Mouse (Mus musculus) C2C12 (cell line): ENCODE data around the gene Naa50. TPM values are rescaled to one million over a fixed set of nuclear protein-coding genes. Genes with fewer than 3 reads are reported as not detected.

Experiments used
- H3K27me3 ChIP-seq: one replicate; pipeline ENCODE4 v1.6.1; 2011; ENCODE audit not compliant: control insufficient read depth, insufficient read depth, insufficient read length
- H3K36me3 ChIP-seq: one replicate; pipeline ENCODE4 v1.6.1; 2011; ENCODE audit not compliant: control insufficient read depth, insufficient read depth
- H3K4me3 ChIP-seq: one replicate; pipeline ENCODE4 v1.5.1; 2011; ENCODE audit warnings: mild to moderate bottlenecking, control low read depth; ENCODE audit not compliant: poor library complexity, insufficient read depth, severe bottlenecking
- H3K79me2 ChIP-seq: one replicate; pipeline ENCODE4 v1.6.1; 2011; ENCODE audit not compliant: control insufficient read depth, insufficient read depth
- H3K79me3 ChIP-seq: one replicate; pipeline ENCODE4 v1.6.1; 2011; ENCODE audit warnings: low read depth, control low read depth
- H3ac ChIP-seq: one replicate; pipeline ENCODE3; 2011; ENCODE audit warnings: low read depth; ENCODE audit not compliant: control insufficient read depth, insufficient read length
- CEBPB ChIP-seq: IDR thresholded peaks from one replicate; pipeline ENCODE4 v1.6.1; 2011; ENCODE audit warnings: low read depth, mild to moderate bottlenecking, control low read depth, moderate library complexity
- CTCF ChIP-seq: IDR thresholded peaks from one replicate; pipeline ENCODE4 v1.5.1; 2011; ENCODE audit not compliant: control insufficient read depth, insufficient read depth, insufficient read length
- FOSL1 ChIP-seq: IDR thresholded peaks from one replicate; pipeline ENCODE4 v1.8.0; 2011; ENCODE audit warnings: mild to moderate bottlenecking, low read length; ENCODE audit not compliant: poor library complexity, insufficient read depth, severe bottlenecking
- MAX ChIP-seq: IDR thresholded peaks from one replicate; pipeline ENCODE4 v1.6.1; 2011; ENCODE audit warnings: mild to moderate bottlenecking, control low read depth
- MYOD1 ChIP-seq: IDR thresholded peaks from one replicate; pipeline ENCODE4 v1.6.1; 2011; ENCODE audit warnings: low read depth; ENCODE audit not compliant: control insufficient read depth, insufficient read length
- MYOG ChIP-seq: IDR thresholded peaks from one replicate; pipeline ENCODE4 v1.6.1; 2011; ENCODE audit not compliant: control insufficient read depth, insufficient read length; ENCODE audit errors: extremely low read depth
- USF1 ChIP-seq: IDR thresholded peaks from one replicate; pipeline ENCODE4 v1.6.1; 2011; ENCODE audit warnings: low read depth, mild to moderate bottlenecking, control low read depth, moderate library complexity
- polyA plus RNA-seq: library from polyadenylated mRNA; unstranded; fragments of >200 nt; fragmentation: generic; extraction: Trizol; gene quantifications from one replicate; pipeline ENCODE4 v1.2.1, GENCODE M21; 2012; ENCODE audit warnings: missing spikeins

The Naa50 gene
- polyA plus RNA-seq, 1 experiment, result 34.8 TPM

DNA sequence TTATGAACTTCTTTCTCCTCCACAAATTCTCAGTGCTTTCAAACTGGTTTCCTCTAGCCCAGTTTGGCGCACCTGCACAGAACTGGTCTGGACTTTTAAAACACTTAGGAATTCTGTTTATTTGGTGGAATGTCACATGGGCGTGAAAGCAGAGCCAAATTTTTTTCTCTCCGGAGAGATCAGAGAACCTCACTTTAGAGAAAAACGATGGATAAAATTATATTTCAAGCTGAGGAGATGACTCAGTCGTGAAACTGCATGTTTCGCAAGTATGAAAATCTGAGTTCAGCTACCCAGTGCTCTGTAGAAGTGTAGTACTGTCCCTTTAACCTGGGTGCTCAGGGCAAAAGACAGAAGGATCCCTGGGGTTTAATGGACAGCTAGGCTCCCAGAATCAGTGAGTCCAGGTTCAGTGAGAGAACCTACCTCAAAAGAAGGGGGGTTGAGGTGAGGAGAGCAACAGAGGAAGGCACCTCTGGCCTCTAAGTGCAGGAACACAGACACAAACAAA lies 3.1 kb upstream of the Naa50 start:
- Histone ChIP-seq H3K27me3 (no peaks in the 10 kb centered on the region), H3K79me2 (peaks cover 72% of the 10 kb centered on the region), H3K4me3 (no peak overlapping the region), H3K36me3 (no peaks in the 10 kb centered on the region), H3ac (no peak overlapping the region), H3K79me3 (peaks cover 39% of the 10 kb centered on the region)
- TF ChIP-seq USF1 (peak; percentile 12), CEBPB (peak; percentile 20), FOSL1 (no peak)

DNA sequence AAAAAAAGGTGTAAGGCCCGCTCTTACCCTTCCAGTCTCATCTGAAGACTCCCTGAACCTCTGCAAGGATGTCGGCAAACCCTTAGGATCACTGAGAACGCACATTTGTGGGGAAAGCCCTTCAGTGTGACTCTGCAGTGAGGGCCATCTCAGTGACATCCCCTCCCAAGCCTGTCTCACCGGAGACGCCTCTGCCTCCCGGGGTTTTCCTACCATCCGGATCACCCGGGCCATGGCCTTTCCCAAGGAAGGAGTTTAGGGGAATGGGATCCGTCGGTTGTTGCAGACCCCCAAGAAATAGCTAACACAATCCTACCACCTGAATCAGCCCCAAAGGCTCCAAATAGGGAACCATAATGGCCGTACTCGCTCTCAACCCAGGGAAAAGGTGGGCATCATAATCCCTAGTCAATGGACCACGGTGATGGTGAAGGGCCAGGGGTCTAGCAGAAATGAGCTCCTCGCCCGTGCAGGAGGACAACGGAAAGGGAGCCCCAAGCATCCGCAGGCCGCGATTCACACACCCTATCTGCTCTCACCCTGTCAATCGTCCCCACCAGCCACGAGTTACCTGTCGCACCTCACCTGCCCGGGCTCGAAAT lies 1.2 kb upstream of the Naa50 start:
- Histone ChIP-seq H3K79me2 (peaks cover 82% of the 10 kb centered on the region), H3K79me3 (peaks cover 57% of the 10 kb centered on the region), H3ac (peak overlapping the region; percentile 91), H3K27me3 (no peaks in the 10 kb centered on the region), H3K36me3 (peaks cover 5% of the 10 kb centered on the region), H3K4me3 (peak overlapping the region; percentile 92)
- no peak for TF ChIP-seq FOSL1
- no peak for TF ChIP-seq CTCF
- no peak for TF ChIP-seq MYOD1
- no peak for TF ChIP-seq CEBPB
- TF ChIP-seq USF1, result no peak
- TF ChIP-seq MAX, result no peak
- TF ChIP-seq MYOG, result no peak

DNA sequence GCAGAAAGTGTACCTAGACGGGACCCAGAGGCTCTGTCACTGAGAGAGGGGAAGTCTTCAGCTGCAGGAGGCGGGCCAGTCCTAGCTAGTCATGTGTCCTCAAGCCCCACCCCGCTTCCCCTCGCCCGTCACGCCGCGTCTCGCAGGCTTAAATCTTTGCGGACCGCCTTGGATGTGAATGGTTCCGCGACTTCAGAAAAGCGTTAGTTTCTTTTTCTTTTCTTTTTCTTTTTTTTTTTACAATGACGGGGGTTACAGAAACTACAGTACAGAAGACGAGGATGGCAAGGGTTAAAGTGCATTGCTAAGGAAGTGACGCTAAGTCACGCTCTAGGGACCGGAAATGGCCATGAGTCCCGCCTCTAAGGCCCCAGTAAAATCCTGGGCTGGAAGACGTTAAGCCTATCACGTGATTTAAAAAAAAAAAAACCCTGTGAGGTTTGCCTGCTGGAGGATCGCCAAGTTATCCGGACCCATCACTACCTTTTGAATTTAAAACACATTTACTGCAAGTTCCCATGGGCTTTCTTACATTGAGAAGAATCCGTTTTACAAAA lies 573 bp upstream of the Naa50 start:
- Histone ChIP-seq H3K27me3 (no peaks in the 10 kb centered on the region), H3K79me2 (peaks cover 87% of the 10 kb centered on the region), H3K4me3 (peak overlapping the region; percentile 92), H3ac (peak overlapping the region; percentile 91), H3K79me3 (peaks cover 63% of the 10 kb centered on the region), H3K36me3 (peaks cover 8% of the 10 kb centered on the region)
- TF ChIP-seq MYOD1 (no peak), MAX (no peak), USF1 (peak; percentile 88), CTCF (no peak), FOSL1 (no peak), CEBPB (no peak), MYOG (no peak)

DNA sequence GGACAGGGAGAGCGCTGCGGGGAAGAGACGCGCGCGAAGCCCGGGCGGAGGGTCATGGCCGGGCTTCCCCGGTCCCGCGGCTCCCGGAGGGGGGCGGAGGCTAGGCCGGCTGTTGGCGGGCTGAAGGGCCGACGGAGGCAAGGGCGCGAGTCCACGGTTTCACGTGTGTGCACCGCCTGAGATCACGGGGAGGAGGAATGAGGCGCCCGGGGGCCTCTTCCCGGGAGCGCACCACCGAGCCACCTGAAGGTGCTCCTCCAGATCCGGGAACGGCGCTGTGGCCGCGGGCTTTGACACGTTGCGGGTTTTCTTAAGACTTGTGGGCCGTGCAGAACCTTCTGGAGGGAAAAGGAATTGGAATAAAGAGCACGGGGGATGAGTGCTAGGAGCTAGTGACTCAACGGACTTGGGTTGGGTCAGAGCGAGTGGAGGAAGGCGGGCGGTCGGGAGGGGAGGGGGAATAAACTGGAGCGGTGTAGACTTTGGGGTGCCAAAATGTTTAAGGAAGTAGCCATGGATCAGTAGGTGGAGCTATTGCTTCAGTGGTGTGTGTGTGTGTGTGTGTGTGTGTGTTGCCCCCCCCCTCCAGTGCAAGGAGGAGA lies 657 bp downstream of the Naa50 start:
- Histone ChIP-seq H3K4me3 (peak overlapping the region; percentile 92), H3K79me2 (peaks cover 92% of the 10 kb centered on the region), H3K36me3 (peaks cover 19% of the 10 kb centered on the region), H3K79me3 (peaks cover 68% of the 10 kb centered on the region), H3K27me3 (no peaks in the 10 kb centered on the region), H3ac (peak overlapping the region; percentile 99)
- TF ChIP-seq MAX (peak; percentile 17), MYOD1 (no peak), CEBPB (peak; percentile 32), CTCF (peak; percentile 5)

DNA sequence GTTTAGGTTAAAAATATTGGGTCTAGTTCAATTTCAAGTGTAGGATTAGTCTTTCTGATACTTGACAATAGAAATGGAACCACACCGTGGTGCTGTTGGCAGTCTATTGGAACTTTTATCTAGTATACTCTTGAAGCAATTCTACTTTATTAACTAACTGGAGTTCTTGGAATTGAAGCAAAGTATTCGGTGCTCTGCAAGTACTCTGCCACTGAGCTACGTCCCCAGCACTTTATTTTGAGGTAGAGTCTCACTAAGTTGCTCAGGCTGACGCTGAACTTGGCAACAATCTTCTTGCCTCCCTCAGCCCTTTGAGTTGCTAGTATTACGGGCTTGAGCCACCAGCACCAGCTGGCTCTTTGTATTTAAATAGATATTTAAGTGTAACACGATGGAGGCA lies 1.9 kb downstream of the Naa50 start:
- H3K36me3 ChIP-seq, result peaks cover 21% of the 10 kb centered on the region
- peak overlapping the region; percentile 92 for H3K4me3 ChIP-seq
- H3K79me2 ChIP-seq, result peaks cover 92% of the 10 kb centered on the region
- no peaks in the 10 kb centered on the region for H3K27me3 ChIP-seq
- no peak for TF ChIP-seq CEBPB
- TF ChIP-seq MAX, result no peak
- H3ac ChIP-seq, result peak overlapping the region; percentile 53
- H3K79me3 ChIP-seq, result peaks cover 77% of the 10 kb centered on the region

DNA sequence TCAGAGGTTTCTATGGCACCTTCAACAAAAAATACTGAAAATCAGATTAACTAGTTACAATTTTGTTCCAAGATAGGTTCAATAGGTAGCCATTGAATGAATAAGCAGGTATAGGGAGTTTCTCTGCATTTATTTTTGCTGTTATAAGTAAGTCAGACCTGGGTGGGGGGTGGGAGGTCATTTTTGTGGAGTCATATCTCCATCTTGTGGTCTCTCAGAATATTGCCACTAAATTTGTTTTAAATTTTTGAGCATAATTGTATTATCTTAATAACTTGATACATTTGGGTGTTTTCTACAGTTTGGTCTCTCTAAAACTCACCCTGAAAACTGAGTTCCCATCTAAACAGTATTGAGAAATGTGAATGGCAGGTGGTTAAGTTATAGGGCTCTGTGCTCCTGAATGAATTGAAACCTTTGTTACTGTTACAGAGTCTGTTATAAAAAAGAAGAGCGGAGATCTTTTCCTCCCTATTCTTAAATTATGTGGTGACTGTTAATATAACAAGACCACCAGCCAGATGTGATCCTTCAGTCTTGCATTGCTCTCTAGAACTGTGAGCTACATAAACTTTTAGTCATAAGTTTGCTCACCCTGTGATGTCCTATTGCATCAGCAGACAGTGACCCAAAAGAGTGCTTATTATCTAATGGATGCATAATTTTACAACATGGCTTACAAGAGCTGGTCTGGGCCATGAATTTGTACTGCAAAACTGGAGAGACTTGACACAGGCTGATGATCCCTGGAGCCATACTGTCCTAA lies 9.6 kb downstream of the Naa50 start:
- peaks cover 90% of the 10 kb centered on the region for H3K79me3 ChIP-seq
- peaks cover 98% of the 10 kb centered on the region for H3K79me2 ChIP-seq
- no peak overlapping the region for H3ac ChIP-seq
- H3K27me3 ChIP-seq, result no peaks in the 10 kb centered on the region
- H3K4me3 ChIP-seq, result no peak overlapping the region
- peaks cover 17% of the 10 kb centered on the region for H3K36me3 ChIP-seq
- TF ChIP-seq MYOD1 (no peak), CTCF (no peak), MYOG (no peak), MAX (no peak), FOSL1 (no peak), CEBPB (no peak), USF1 (no peak)
